Mouse (Mus musculus): Measurements from ENCODE around the gene Znrf1.

Gene Znrf1

DNA sequence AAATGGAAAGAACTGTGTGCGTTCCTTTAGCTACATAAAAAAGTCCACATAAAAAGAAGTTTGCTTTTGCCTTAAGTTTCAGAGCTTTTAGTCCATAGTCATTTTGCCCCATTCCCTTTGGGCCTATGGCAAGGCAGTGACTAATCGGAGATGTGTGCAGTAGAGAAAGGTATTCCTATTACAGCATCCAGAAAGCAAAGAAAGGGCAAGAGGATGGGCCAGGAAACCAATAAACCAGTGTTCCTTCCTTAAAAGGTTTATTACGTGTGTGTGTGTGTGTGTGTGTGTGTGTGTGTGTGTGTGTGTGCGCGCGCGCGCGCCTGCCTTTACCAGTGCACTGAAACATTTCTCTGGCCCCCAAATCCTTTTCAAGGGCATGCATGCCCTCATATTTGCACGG, 35.8 kb downstream of the Znrf1 start:
- no peak for DNase-seq

DNA sequence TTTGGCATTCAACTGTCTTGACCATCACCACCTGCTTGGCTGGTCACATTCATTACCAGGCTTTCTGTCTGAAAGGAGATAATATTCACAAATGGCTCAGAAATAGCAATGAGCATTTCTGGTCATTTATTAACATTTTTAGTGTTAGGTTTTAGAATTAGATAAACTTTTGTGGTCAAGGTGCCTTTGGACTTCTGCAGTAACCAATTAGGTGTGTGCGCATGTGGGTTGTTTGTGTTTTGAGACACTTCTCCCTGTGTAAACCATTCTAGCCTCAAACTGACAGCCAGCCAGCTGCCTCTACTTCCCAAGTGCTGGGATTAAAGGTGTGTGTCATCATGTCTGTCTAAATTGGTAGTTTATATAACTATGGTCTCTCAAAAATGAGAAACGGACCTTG, 36.5 kb downstream of the Znrf1 start:
- DNase-seq, result no peak

DNA sequence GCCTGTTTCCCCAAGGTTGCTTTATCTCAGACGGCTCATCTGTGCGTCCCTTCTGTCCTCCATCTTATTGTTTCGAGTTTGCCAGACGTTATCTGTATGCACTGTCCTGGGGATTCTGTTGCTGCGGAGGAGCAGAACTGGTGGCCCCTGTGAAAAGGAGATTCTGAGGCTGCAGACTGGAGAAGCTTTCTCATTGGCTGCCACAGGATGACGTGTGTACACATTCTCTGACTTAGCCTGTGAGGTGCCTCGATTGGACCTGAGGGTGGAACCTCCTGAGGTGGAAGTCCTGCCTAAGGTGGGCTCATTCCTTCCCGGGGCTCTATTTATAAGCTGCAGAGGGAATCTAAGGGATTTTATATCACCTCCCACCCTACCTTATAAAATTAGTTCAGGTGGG, 37.7 kb downstream of the Znrf1 start:
- peak; percentile 37 for DNase-seq

DNA sequence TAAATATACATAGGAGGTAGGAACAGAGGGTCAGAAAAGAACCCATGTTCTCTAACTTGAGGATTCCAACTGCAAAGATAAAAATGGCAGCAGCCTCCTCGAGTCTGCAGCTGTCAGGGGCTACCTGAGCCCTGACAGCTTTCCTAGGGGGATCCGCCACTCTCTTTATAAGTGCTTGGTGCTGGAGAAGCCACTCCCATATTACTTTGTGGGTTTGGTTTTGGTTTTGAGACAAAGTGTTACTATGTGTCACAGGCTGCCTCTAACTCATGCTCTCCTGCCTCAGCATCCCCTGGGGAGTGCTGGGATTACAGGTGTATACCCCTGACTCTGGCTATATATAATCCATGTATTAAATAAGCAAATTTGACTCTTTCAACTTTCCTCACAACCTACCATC, 38.1 kb downstream of the Znrf1 start:
- DNase-seq, result no peak

DNA sequence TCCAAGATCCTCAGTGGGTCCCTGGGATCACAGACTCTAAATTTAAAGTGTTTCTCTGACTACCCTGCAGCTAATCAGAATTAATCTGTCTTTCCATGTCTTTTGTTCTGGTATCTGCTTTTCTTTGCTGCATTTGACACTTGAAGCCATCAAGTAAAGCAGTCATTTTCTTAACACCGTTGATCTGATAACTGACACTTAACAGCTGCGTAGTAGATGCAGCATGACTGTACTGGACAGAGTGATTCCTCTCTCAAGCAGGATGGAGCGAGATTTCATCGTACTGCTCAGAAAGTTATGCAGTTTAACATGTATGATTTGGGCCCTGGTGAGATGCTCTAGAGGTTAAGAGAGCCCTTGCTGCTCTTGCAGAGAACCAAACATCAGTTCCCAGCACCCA, 39.6 kb downstream of the Znrf1 start:
- no peak for DNase-seq

DNA sequence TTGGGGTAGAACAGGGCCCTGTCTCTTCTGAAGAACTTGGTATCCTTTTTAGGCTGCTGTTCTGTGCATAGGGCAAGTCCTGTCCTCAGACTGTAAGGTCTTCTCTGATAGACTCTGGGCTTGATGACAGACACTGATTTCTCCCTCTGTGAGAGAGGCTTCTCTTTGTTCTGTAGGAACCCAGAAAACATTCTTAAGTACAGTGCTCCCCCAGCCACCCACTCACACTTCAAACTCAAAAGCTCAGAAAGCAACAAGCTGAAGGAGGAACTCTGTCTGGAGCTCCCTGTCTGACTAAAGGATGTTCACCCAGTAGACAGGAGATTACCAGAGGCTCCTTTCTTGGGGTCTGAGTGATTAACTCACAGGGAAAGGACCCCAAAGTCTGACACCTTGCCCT, 40.6 kb downstream of the Znrf1 start:
- no peak for DNase-seq

DNA sequence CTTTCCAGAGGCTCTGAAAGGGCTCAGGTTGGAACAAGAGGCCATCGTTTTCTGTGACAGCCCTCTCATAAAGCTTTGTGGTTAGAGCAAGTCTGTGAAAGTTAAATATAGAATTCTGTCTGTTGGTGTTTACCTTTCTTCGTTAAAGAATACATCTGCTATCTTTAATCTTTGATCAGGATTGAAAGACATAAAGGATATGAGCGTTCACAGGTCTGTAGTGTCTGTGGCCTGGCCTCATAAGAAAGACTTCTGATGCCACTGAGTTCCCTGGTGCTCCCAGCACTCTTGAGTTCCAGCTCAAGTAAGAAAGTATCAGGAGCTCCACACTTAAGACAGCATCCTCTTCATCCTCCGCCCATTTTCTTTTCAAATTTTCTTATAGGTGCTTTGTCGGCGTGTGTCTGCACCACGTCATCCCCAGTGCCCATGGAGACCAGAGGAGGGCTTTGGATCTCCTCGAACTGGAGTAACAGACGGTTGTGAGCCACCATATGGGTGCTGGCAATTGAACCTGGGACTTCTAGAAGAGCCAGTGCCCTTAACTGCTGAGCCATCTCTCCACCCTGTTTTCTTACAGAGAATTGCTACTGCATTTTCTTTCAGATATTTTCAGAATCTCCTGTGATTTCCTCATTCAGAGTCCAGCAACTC, 42.1 kb downstream of the Znrf1 start:
- no peak for DNase-seq

DNA sequence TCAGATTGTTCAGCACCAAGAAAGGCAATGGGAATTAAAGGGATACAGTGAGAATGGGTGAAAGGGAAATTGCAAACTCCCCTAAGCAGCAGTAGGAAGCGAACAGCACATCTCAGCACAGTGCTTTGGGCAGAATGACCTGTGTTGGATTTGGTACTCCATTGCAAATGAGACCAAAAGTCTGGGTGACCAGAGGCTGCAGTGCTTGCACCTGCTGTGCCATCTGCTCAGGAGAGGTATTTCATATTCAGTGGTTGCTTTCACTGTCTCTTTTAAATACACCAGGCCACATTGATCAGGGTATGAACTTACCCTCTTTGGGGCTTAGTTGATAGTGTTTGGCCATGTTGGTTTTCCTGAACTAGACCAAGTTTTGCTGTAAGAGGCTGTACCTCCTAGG, 43.4 kb downstream of the Znrf1 start:
- DNase-seq, result no peak

DNA sequence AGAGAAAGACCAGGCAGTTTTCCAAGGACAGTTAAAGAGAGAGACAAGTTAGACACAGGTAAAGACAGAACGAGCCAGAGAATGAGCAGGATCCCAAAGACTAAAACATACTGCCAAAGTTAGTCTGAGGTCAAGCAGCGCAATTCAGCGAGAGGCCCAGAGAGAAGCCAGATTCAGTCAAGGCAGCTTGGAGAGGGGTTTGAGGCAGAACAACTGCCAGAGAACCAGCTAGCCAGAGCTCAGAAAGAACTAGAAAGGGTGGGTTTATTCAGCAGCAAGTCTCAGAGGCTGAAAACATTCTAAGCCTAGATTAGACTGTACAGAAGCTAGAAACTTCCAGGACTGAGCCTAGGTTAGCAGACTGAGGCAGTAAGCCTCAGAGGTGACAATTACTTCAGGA, 44.4 kb downstream of the Znrf1 start:
- no peak for DNase-seq

DNA sequence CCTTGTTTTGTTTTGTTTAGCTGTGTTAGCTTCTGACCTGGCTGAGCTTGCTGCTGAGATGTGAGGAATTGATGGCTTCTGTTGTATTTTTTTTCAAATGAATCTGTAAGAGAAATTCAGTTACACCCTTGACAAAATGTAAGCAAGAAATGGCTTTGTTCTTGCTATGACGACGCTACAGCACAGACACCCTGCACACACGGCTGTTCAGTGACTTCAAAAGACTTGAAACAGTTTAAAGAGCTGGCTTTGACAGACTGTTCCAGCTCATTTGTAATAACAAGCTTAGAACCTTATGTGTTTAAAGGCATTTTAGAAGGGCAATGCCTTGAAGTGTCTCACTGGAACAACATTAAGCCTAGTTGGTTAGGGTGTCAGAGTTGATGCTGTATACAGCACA, 46.5 kb downstream of the Znrf1 start:
- no peak for DNase-seq

DNA sequence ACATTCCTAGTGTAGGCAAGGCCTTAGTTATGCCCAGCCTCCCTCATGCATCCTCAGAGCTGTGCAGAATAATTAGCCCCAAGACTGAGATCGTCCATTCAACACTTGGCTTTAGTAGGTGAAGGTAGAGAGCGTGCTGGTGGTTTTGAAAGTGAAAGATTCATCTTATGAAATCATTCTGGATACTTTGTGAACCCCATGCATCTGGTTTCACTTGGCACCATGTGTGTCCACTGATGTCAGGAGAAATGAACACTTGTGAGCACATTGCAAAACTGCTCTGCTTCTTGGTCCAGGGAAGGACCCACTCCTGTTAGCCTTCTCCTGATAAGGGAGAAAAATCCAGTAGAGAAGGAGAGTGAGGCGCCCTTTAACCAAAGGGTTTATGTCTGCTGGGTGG, 49.0 kb downstream of the Znrf1 start:
- DNase-seq, result no peak

DNA sequence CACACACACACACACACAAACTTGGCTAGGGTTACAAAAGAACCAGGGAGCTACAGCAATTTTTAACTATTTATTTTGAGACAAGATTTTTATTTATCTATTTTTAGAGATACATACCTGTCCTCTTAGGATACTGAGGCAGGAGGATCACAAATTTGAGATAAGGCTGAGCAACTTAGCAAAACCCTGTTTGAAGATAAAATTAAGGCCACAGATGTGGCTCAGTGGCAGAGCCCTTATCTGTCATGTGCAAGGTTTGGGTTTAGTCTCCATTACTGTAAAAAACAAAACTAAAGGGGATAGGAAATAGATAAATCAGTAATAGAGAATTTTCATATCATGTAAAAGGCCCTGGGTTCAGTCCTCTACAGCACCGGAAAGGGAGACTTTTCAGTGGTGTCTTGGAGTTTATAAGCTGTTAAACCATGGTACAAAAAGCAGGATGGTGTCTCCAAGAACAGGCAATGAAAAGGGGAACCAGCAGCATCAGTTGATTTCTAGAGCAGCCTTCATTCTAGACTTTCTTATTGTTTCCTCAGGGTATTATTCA, 51.7 kb downstream of the Znrf1 start:
- DNase-seq, result no peak

DNA sequence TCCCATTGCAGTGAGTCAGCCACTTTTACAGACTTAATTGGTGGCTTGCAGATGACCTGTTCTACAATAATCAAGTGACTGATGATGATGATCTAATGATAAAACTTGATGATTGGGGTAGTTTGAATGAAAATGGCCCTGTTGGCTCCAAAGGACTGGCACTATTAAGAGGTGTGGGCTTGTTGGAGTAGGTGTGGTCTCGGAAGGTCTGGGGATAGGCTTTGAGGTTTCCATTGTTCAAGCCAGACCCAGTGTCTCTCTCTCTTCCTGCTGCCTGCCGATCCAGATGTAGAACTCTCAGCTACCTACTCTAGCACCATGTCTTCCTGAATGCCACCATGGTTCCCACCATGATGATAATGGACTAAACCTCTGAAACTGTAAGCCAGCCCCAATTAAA, 52.4 kb downstream of the Znrf1 start:
- no peak for DNase-seq

DNA sequence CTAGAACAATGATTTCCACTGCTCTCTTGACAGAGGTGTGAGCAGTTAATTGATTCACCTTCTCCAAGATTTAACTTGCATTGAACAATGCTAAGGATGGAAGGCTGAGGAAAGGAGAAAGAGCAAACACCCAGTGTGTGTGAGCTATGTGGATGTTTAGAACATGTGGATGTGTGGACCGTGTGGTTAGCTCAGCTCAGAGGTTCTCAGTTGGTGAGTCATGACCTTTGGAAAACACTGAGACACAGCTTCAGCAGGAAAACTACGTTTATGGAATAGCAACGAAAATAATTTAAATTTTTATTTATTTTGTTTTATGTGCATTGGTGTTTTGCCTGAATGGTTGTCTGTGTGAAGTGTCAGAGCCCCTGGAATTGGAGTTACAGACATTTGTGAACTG, 54.3 kb downstream of the Znrf1 start:
- no peak for DNase-seq

DNA sequence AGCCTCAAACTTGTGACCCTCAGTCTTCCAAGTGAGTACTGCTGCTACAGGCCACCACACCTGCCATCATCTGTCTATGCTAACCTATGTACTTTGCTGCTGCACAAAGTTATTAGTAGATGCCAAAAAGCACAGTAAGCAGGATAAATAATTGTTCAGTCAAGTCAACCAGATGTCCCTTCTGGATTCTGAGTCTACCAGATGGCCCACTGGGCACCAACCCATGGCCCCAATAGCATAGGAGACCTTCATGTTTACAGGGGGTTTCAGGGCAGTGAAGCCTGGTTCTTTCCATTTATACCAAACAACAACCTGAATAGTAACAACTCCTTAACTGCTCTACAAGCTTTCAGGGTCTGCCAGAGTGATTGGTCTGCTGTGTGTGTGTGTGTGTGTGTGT, 55.3 kb downstream of the Znrf1 start:
- DNase-seq, result no peak

DNA sequence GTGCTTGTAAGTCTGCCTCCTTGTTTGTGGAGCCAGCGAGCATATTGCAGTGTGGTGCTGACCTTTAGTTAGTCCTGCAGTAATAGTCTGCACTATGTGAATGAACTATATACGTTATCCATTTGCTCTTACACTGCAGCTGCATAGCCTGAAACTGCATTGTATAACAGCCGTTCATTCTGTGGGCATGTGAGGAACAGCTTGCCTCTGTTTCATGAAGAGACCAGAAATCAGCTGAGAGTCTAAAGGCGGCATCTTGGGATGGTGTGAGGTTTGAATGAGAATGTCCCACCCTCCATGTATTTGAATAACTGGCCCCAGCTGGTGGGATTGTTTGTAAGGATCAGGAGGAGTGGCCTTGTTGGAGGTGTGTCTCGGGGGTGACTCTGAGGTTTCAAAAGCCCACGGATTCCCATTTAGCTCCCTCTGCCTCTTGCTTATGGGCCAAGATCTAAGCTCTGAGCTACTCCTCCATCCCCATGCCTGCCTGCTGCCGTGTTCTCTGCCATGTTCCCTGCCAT, 56.6 kb downstream of the Znrf1 start:
- no peak for DNase-seq

DNA sequence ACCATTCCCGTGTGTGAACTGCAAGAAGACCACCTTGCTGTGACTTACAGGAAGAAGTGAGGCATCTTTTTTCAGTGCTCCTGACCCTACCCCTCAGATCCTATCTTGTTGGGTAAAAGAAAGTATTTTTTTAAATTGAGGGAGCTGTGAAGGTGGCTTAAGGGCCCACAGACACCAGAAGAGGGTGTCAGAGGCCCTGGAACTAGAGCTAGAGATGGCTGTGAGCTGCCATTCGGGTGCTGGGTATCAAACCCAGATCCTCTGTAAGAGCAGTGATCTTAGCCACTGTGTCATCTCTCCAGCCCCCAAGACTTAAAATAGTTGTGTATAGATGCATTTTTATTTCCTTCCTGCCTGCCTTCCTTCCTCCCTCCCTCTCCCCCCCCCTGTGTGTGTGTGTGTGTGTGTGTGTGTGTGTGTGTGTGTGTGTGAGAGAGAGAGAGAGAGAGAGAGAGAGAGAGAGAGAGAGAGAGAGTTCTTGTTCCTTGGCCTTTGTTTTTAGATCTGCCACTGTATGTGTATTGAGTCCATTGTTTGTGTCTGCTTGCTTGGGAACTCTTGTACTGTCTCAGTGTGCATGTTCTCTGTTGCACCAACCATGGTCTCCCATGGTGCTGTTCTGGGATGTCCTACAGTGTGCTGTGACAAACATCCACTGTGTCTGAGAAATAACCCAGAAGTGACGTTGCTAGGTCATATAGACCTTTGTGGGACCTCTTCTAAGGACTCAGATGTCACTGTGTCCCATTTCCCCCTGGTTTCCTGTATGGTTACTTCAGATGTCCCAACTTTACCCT, 58.3 kb downstream of the Znrf1 start:
- DNase-seq, result no peak

DNA sequence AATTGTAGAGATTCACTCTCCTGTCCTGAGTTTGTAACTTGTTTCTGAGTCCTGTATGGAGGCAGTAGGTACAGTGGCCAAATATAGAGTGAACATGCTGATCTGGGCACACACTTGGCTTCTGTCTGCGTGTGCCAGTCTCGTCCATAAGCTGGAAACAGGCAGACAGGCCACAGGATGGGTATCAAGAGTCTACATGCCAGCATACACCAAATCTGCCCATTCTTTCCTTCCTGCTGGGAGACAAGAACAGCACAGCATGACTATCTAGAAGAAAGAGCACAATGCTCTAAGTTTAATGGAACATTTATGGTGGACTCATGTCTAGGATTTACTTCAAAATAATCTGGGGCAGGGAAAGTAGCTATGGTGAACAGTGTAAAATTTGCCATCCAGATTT, 59.1 kb downstream of the Znrf1 start:
- DNase-seq, result no peak

DNA sequence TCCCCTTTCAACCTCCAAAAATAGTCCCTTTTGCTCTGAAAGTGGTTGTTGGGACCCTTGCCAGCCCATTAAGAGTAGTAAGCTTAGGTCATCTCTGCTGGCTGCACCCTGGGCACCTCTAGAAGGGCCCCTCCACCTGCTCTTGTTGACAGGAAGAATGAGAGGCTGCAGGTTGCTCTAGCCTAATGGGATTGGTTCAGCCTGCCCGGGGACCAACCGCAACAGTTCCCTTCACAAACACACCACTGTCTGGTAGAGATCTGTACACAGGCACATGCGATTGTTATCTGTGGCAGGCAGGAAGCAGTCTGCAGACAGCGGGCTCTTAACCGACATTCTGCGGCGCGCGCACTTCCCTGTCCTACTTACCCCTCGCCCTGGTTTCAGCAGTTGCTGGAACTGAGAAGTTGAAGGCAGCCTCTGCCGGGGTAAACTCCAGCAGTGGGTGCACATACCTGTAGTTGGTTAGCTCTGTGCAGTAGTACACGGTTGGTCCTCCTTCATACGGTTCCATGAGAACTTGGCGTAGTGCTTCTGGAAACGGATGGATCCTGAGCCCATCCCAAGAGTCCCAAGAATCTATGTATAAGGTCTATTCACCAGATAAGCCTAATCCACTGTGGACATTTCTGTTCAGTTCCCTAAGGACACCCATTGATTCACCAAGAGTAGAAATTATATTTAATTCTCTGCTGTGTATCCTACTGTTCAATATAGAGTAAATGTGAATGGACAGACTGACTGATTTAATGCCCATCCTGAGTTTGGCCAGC, 60.0 kb downstream of the Znrf1 start:
- no peak for DNase-seq

DNA sequence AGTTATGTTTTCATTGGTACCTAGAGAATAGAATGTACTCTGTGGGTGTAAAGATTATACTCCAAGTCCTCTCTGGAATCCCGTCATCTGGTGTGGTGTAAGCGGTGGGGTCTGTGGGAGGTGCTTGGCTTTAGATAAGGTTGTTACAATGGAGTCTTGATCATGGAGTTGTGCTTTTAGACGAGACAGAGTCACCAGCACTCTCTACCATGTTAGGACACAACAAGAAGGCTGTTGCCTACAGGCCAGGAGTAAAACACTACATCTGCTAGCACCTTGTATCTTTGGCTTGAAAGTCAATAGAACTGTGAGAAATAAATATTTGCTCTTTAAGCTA, 60.6 kb downstream of the Znrf1 start:
- no peak for DNase-seq

DNA sequence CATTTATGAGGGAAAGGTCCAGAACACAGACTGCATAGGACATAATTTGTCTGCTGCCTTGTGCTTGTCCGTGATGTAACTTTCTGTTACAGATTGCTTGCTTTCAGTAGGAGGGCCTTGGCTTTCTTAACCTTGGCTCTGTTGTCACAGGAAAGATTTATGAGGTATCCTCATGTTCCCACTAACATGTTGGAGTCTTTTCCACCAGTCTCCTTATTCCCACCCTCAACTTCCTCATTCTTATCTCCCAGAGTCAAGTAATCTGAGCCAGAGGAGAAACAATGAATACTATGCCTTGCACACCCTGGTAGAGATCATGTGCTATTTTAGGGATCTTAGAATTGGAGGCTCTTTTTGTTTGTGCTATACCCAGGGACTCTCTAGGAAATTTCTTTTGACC, 61.4 kb downstream of the Znrf1 start:
- DNase-seq, result no peak

DNA sequence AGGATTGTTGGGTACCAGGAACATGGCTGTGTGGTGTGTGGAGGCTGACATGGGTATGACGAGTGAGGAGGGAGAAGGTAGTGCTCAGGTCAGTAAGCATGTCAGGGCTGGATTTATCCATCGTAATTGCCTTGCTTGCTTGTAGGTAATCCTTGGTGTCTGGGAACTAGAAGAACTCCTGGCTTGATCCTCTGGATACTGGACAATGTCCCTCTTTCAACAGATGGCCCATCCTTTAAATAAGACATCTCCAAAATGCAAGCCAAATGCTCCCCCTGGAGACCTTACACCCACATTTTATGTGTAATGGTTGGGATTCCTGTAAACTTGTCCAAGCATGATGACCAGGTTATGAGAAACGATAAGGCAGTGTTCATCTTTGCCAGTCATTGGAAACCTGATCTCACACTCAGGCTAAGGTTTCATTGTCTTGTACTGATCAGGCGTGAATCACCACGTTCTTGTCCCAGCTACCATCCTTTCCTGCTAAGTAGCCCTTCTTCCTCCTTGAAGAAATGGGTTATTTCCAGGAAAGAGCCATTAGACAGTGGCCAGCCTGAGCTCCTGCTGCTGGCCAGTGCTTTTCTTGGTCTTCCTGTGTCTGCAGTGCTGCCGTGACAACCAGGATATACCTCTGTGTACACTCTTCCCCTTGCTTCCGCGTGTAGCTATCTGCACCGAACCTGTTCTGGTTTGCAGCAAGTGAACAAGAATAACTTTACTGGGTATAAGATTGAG, 64.0 kb downstream of the Znrf1 start:
- DNase-seq, result no peak

DNA sequence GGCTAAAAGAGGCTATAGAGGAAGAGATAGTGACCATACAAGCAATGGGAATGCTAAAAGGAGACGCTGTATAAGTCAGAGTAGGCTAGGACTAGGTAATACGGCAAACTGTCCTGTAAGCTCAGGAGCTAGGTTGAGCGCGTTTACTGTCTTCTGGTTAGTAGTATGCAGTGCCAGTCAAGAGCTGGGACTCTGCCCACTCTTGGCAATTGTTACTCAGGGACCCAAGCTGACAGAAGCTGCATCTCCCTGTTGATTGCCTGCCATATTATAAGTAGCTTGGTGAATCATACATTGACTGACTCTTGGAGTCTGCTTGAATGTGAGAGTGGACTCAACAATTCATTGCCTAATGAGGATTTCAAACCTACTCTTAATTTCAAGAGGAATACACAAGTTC, 66.2 kb downstream of the Znrf1 start:
- peak; percentile 15 for DNase-seq
